Mouse (Mus musculus): ENCODE measurements around the gene Sh2b1.

Gene Sh2b1

DNA sequence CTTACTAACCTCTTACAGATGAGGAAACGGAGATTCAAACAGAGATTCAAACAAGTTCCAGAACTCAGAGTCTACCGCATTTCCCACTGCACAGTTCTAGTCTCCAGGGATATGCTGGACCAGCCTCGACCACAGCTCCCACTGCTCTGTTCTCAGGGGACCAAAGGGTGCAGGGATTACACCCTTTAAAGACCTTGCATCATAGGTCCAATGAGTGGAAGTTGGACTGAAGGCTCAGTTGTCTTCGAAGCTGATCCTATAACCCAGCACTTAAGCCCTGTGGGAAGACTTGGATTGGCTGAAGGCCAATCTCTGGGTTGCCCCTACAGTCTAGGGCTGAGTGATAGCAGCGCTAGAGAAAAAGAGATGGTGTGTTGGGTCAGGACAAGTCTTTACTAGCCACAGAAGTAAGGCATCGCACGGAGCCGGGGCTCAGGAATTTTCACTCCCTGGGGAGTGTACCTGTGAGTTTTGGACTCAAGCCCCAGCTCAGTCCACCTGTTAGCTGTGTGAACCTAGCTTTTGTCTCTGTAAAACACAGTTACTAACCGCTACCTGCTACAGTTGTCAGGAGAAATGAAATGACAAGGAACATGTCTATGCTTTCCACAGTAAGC is 1.6 kb downstream of the Sh2b1 start:
- peak; percentile 43 for DNase-seq

DNA sequence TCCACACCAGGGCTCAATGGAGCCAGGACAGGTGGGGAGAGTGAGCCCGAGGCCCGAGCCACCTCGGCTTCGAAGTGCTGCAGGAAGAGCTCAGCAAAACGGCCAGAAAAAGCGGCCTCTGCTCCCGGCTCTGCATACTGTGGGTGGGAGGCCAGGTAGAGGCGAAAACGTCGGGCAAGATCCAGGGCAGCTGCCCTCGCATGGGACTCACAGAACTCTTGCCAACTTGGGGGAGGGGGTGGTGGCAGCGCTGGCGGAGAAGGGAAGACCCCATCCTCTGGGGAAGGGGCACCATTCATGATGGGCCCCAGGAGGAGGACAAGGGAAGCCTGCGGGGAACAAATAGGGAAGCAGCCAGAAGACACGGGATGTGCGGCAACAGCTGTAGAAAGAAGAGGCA is 2.5 kb downstream of the Sh2b1 start:
- peak; percentile 30 for DNase-seq

GRCm38 (mm10) chr7:126472306-126472705 is 2.9 kb downstream of the Sh2b1 start:
- DNase-seq, result peak; percentile 21

- DNase-seq, result no peak
Observed at GRCm38 (mm10) chr7:126471853-126472252, 3.4 kb downstream of the Sh2b1 start.

GRCm38 (mm10) chr7:126471361-126471760 is 3.9 kb downstream of the Sh2b1 start:
- DNase-seq, result no peak

GRCm38 (mm10) chr7:126470077-126470476 is 5.1 kb downstream of the Sh2b1 start:
- DNase-seq, result no peak

GRCm38 (mm10) chr7:126467834-126468627 is 7.2 kb downstream of the Sh2b1 start:
- no peak for DNase-seq

DNA sequence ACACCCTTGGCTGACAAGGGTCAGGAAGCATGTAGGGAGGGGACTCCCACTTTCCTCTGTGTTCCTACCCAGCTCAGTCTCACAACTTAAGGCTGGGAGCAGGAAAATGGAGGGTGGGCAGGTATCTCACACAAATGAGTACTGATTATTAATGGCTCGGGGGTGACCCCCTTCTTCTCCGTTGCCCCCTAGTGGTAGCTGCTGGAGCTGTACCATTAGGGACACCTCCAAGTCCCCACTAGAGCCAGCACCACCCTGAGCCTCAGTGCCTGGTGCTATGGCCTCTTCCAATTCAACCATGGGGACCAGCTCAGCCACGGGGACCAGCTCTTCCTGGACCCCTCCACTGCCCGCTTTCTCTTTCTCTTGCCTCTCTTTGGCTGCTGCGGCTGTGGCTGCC is 8.0 kb downstream of the Sh2b1 start:
- DNase-seq, result peak; percentile 20

DNA sequence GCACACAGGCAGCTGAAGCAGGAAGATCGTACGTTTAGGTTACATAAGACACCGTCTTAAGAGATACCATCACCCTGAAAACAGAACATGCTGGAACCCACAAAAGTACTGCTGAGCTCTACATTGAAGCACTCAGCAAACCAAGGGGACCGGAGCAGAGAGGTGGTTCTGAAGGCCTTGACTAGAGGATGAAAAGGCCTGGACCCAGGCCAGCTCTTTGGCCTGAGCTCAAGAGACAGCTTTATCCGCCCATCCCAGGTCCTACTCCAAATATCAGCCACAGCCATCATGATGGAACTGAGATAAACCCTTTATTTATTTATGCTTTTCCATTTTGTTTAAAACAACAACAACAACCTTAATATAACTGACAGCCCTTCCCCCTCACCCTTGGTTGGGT is 8.5 kb downstream of the Sh2b1 start:
- no peak for DNase-seq

DNA sequence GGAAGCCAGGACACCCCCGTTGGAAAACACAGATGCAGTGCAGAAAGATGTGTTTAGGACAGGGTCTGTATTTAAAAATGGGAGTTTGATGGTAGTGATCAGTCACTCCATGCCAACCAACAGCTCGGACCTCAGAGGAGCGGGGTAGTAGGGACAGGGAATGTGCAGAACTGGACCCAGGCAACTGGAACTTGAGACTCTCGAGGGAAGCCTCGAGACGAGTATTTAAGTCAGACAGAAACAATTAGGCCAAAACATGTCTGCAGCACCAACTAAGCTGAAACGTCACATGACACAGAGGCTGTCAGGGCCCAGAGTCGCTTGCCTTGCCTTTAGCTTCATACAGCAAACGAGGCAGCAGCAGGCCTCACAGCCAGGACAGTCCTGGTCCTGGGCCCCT is 9.1 kb downstream of the Sh2b1 start:
- no peak for DNase-seq

GRCm38 (mm10) chr7:126465246-126466030 is 9.8 kb downstream of the Sh2b1 start:
- no peak for DNase-seq

DNA sequence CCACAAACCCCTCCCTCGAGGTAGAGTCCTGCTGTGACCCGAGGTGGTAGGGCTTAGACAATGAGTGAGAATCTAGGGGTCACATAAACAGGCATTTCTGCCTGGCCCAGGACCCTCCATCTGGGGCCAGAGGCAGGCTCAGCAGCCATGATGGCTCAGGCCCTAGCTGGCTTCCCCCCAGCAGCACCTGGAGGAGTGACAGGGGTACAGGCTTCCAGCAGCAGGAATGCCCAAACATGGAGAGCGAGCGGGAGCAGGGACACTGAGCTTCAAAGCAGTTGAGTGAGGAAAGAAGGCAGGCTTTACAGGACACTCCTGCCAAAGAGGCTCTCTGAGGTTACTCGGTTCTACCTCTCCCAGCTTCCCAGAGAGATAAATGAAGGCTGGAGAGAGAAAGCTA is 10.4 kb downstream of the Sh2b1 start:
- no peak for DNase-seq

DNA sequence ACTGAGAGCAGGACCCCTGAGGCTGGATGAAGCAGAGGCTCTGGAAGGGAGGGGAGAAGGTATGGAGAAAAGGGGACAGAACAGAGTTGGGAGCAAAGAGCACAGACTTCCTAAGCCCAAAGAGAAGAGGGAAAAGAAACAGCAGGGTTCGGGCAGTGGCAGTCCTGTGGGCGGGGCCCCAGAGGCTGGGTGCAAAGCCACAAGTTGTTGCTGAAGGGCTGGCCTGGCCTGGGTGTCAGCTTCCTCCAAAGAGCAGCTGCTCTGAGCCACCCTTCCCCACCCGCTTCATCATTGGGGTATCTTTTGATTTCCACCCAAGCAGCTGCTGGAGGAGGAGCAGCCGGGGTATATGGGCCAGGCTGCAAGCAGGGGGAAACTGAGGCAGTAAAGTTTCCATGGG is 11.1 kb downstream of the Sh2b1 start:
- DNase-seq, result no peak

DNA sequence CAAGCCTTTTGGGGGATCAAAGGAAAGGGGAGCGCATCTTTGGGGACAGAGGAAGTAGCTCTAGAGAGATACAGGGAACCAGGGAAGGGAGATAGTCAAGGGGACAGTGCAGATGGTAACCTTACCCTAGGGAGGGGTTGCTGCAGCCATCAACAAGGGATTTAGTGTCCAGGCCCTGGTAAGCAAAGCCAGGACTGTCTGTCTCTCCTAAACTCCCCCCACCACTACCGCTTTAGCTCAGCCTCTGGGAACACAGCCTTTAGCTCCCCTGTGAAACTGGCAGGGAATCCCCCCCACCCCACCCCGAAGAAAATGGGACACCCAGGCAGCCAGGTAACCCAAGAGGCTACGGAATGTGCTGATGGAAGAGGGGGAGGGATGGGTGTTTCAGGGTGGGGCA is 11.7 kb downstream of the Sh2b1 start:
- no peak for DNase-seq

DNA sequence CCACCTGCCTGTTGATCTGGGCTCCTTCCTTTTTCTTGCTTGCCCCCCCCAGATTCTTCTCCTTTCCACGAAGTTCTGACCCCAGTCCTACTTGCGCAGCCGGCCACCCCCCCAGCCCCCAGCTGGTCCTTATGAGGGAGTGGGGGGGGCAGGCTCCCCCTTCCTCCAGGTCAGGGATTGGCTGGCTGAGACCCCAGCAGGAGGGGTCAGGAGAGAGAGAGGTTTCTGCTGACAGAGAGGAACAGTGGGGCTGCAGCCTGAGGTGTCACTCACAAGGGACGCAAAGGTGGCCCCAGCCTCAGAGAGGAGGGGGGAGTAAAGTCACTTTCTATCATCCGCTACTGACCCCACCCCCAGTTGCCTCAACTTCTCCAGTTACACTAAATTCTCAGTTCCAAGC is 12.2 kb downstream of the Sh2b1 start, which contains the start of gene Atp2a1:
Gene Atp2a1, minus strand, starts transcription at position 105 of the 400 bp plus-strand sequence.
- no peak for DNase-seq

GRCm38 (mm10) chr7:126461626-126462025 is 13.6 kb downstream of the Sh2b1 start:
- DNase-seq, result no peak

DNA sequence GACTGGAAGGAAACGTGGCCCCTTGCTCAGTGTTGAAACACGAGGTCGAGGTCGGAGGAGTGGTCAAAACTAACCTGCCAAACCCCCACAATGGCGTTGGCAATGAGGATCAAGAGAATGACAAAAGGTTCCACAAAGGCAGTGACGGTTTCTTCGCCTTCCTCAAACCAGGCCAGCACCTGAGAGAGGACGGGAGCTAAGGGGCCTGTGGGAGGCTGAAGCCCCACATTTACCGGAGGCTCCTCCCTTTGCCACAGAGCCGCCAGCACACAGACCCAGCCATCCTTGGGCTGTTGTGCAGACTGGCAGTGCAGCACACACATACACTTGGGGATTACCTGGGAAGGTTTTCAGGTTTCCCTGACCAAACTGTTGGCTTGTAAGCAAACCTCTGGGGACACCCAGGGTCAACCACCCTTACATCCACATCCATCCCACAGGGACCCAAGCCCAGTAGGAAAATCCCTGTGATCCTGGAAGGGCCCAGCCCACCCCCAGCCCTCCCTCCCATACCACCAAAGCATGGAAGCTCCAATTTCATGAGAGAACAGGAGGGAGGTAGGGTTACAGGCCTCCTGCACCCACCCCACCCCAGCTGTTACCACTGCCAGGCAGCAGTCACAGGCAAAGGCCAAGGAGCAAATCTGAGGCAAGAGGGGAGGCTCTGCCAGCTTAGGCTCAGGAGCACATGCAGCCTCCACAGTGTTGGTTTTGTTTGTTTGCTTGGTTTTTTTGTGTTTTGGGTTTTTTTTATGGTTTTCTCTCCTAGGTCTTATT is 14.4 kb downstream of the Sh2b1 start:
- DNase-seq, result no peak

DNA sequence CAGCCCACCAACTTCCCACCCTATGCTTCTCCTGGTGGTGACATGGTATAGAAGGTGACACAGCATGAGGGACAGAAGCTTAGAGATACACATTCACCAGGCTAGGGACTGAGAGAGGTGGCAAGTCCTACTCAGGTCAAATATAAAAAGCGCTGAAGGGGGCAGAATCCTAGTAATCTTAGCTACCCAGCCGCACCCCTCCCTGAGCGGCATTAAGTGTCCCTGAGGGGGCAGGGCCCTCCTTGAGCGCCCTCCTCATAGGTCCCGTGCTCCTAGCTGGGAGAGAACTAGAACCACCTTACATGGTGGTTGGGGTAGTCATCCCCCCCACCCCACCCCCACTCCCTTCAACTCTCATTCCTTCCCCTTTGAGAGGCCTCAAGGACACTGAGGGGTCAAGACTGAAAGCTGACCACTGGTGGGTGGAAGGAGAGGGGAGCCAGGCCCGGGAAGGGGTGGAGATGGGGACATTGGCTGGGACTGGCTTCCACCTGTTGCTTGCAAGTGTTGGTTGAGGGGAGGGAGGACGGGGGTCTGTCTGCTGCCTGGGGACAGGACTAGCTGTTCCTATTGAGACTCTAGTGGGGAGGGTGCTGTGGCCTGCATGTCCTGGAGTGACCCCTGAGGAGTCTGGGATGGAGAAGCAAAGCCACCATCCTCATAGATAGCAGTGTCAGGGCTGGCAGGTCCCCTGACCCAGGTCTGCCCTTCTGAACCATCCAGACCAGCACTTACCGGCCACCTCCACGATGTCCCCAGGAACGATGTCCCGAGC is 16.2 kb downstream of the Sh2b1 start:
- no peak for DNase-seq

DNA sequence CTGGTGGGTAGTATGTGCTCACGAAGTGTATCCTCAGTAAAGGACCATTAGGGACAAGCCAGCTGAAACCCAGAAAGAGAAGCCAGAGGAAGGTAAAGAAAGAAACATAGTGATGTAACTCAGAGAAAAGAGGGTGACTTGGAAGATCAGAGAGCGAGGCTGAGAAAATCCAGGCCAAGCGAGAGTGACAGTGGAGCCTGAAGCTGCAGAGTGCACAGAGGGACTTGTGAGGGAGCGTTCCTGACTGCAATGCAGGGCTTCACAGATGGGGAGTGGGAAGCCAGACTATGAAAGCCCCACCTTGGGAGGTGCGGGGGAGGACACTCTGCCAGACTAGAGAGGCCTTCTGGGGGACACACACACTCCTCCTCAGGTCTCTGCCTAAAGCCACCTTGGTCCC is 17.0 kb downstream of the Sh2b1 start:
- no peak for DNase-seq

- no peak for DNase-seq
Observed at GRCm38 (mm10) chr7:126456382-126457266, 18.6 kb downstream of the Sh2b1 start.

- DNase-seq, result no peak
Observed at GRCm38 (mm10) chr7:126455242-126455641, 20.0 kb downstream of the Sh2b1 start.

Data from cerebellum, adult 9-11 months (tissue).